Comparison of ENCODE assay signal across 16 mouse cellular contexts in genomic region chr4:136056030-136056429, GRCm38 (mm10).
"Had no signal": no experiment of that assay in that cellular context is flagged by ENCODE, and none has a peak within 500 bp of the region (broad histone marks: within the 10 kb centered on the region; RNA-seq: fewer than 3 reads in every experiment).

No protein-coding gene starts in this region.

- H3K27ac ChIP-seq: liver, embryonic 13.5 days; liver, embryonic 15.5 days; lung, embryonic 15.5 days; macrophage; midbrain, embryonic 13.5 days; midbrain, embryonic 15.5 days; neural tube, embryonic 12.5 days; stomach, embryonic 15.5 days had no signal

- H3K9me3 ChIP-seq: liver, embryonic 13.5 days; liver, embryonic 15.5 days; lung, embryonic 15.5 days; megakaryocyte, embryonic 14.5 days; midbrain, embryonic 13.5 days; midbrain, embryonic 15.5 days; neural tube, embryonic 12.5 days; stomach, embryonic 15.5 days had no signal

- ATAC-seq: midbrain, embryonic 13.5 days; midbrain, embryonic 15.5 days had no signal

- H3K4me2 ChIP-seq: liver, embryonic 13.5 days; liver, embryonic 15.5 days; lung, embryonic 15.5 days; midbrain, embryonic 11.5 days; midbrain, embryonic 13.5 days; midbrain, embryonic 15.5 days; neural tube, embryonic 12.5 days; stomach, embryonic 15.5 days had no signal

- H3K9ac ChIP-seq: liver, embryonic 13.5 days; liver, embryonic 15.5 days; lung, embryonic 15.5 days; midbrain, embryonic 13.5 days; midbrain, embryonic 15.5 days; neural tube, embryonic 12.5 days; stomach, embryonic 15.5 days had no signal

- H3K4me3 ChIP-seq: liver, embryonic 13.5 days; liver, embryonic 15.5 days; lung, embryonic 15.5 days; megakaryocyte, embryonic 14.5 days; midbrain, embryonic 13.5 days; midbrain, embryonic 15.5 days; neural tube, embryonic 12.5 days; stomach, embryonic 15.5 days had no signal

- DNase-seq: liver, embryonic 13.5 days; lung, adult 2 months; lung, postnatal 10 days; right cerebral cortex, postnatal 14 days; thymus, adult 18-20 months; thymus, postnatal 14 days; thymus, postnatal 36 days had no signal

- H3K27me3 ChIP-seq: lung, embryonic 15.5 days; midbrain, embryonic 13.5 days; midbrain, embryonic 15.5 days; neural tube, embryonic 12.5 days; stomach, embryonic 15.5 days had no signal
